8 mouse cellular contexts compared by ENCODE assay signal in genomic region chr10:80226416-80227165, GRCm38 (mm10). TPM values are rescaled to one million over a fixed set of nuclear protein-coding genes. Genes with fewer than 3 reads are reported as not detected.
DNase-seq lines count a peak whose midpoint lies in the region; ATAC-seq and TF ChIP-seq lines count a peak whose summit lies in the region.

TSS of gene Mum1 (plus strand) at chr10:80226434.

- peak in 1 of 2 experiments; percentile 29; a peak in 2 of 4 replicates for TF ChIP-seq CTCF in CH12.LX (conservative IDR thresholded peaks at IDR 0.05 in 1 of 2, IDR thresholded peaks at IDR 0.05 in 1 of 2; ENCODE audit: low read depth in 2 of 2, low read length in 2 of 2)
- peak; percentile 90 for TF ChIP-seq CTCF in liver, embryonic 14.5 days (IDR thresholded peaks at IDR 0.05; ENCODE audit: low read depth)
- TF ChIP-seq CTCF in testis, adult 2 months (IDR thresholded peaks at IDR 0.05; ENCODE audit: control insufficient read depth, insufficient read depth, insufficient replicate concordance, low read depth, low read length), result peak; percentile 49; the same call in 1 of the 2 replicates

- peak within 1 kb of the TSS; percentile 82 for H3K4me2 ChIP-seq in CH12.LX (ENCODE audit: insufficient read depth, low read depth, poor library complexity, severe bottlenecking)
- H3K4me2 ChIP-seq in heart, embryonic 15.5 days, result peak within 1 kb of the TSS; percentile 93
- peak within 1 kb of the TSS; percentile 97 for H3K4me2 ChIP-seq in liver, embryonic 14.5 days (ENCODE audit: low read depth)
- H3K4me2 ChIP-seq in neural tube, embryonic 11.5 days (ENCODE audit: low read depth), result peak within 1 kb of the TSS; percentile 95

- peak; percentile 100 for ATAC-seq in heart, embryonic 15.5 days (replicated peaks; ENCODE audit: insufficient number of reproducible peaks, insufficient read depth, low FRiP score, low read depth)
- ATAC-seq in liver, embryonic 14.5 days (ENCODE audit: insufficient read depth), result peak; percentile 99
- peak; percentile 97 for ATAC-seq in neural tube, embryonic 11.5 days (ENCODE audit: insufficient read depth, low FRiP score, low TSS enrichment)

- TF ChIP-seq POLR2A in CH12.LX (IDR thresholded peaks at IDR 0.05; ENCODE audit: low read depth, low read length), result peak; percentile 62
- peak; percentile 68 for TF ChIP-seq POLR2A in testis, adult 2 months (IDR thresholded peaks at IDR 0.05; ENCODE audit: control insufficient read depth, low read depth, low read length)

- under 1% methylated on average over 75 of the region's 75 CpGs for WGBS in forebrain, embryonic 10.5 days
- WGBS in heart, embryonic 15.5 days, result under 1% methylated on average over 57 of the region's 75 CpGs
- WGBS in liver, embryonic 14.5 days (ENCODE audit: insufficient replicate concordance), result under 1% methylated on average over 73 of the region's 75 CpGs
- under 1% methylated on average over 59 of the region's 75 CpGs for WGBS in neural tube, embryonic 11.5 days

- H3K27ac ChIP-seq in CH12.LX (ENCODE audit: insufficient read depth, low read depth), result no peak within 1 kb of the TSS
- peak within 1 kb of the TSS; percentile 99 for H3K27ac ChIP-seq in forebrain, embryonic 10.5 days
- peak within 1 kb of the TSS; percentile 93 for H3K27ac ChIP-seq in heart, embryonic 15.5 days
- peak within 1 kb of the TSS; percentile 43 for H3K27ac ChIP-seq in liver, embryonic 14.5 days
- H3K27ac ChIP-seq in neural tube, embryonic 11.5 days (ENCODE audit: low read depth, low read length), result peak within 1 kb of the TSS; percentile 87
- peak within 1 kb of the TSS; percentile 98 for H3K27ac ChIP-seq in testis, adult 2 months (ENCODE audit: control insufficient read depth, insufficient read depth, low read depth, low read length)

- dilution Hi-C loops in CH12.LX (cut with MboI; ENCODE audit: extremely low pct_ligation_motif_present, extremely low pct_unique_long_range_greater_than_20kb, low sequenced_read_pairs), result no loop called here

- TF ChIP-seq EP300 in CH12.LX (IDR thresholded peaks at IDR 0.05; ENCODE audit: low read length), result no peak
- TF ChIP-seq EP300 in liver, embryonic 14.5 days (IDR thresholded peaks at IDR 0.05; ENCODE audit: low read depth), result no peak

- peak within 1 kb of the TSS; percentile 75 for H3K9ac ChIP-seq in CH12.LX (ENCODE audit: insufficient read depth, low read depth)
- H3K9ac ChIP-seq in heart, embryonic 15.5 days, result peak within 1 kb of the TSS; percentile 97
- H3K9ac ChIP-seq in liver, embryonic 14.5 days (replicated peaks), result peak within 1 kb of the TSS; percentile 66
- H3K9ac ChIP-seq in neural tube, embryonic 11.5 days (ENCODE audit: low read length), result peak within 1 kb of the TSS; percentile 94

- H3K79me2 ChIP-seq in CH12.LX (replicated peaks; ENCODE audit: control insufficient read depth, extremely low read depth, insufficient read depth, poor library complexity, severe bottlenecking), result no peaks in the 10 kb centered on the region; the same call in 1 of the 2 replicates

- H3K4me3 ChIP-seq in CH12.LX (replicated peaks in 1 of 3; ENCODE audit: low read depth in 2 of 3, low read length in 2 of 3, poor library complexity in 1 of 3), result peak within 1 kb of the TSS; percentile 76 to 90 (median 84)
- H3K4me3 ChIP-seq in forebrain, embryonic 10.5 days, result peak within 1 kb of the TSS; percentile 94
- peak within 1 kb of the TSS; percentile 92 for H3K4me3 ChIP-seq in heart, embryonic 15.5 days
- H3K4me3 ChIP-seq in liver, embryonic 14.5 days (ENCODE audit: insufficient read depth in 1 of 2, low read depth in 2 of 2, low read length in 2 of 2), result peak within 1 kb of the TSS; percentile 69 to 75
- peak within 1 kb of the TSS; percentile 84 for H3K4me3 ChIP-seq in neural tube, embryonic 11.5 days (ENCODE audit: low read depth, low read length)
- peak within 1 kb of the TSS; percentile 98 for H3K4me3 ChIP-seq in testis, adult 2 months (ENCODE audit: control insufficient read depth, low read depth, low read length)

- H3K36me3 ChIP-seq in CH12.LX (replicated peaks in 1 of 2; ENCODE audit: control insufficient read depth in 1 of 2, insufficient read depth in 1 of 2, low read length in 1 of 2), result peaks cover 15 to 37% of the 10 kb centered on the region in 2 experiments
- H3K36me3 ChIP-seq in forebrain, embryonic 10.5 days (replicated peaks), result peaks cover 34% of the 10 kb centered on the region
- peaks cover 13% of the 10 kb centered on the region for H3K36me3 ChIP-seq in heart, embryonic 15.5 days
- peaks cover 10% of the 10 kb centered on the region; the same call in 1 of the 2 replicates for H3K36me3 ChIP-seq in liver, embryonic 14.5 days (replicated peaks; ENCODE audit: control insufficient read depth, insufficient read depth, low read depth)
- no peaks in the 10 kb centered on the region for H3K36me3 ChIP-seq in neural tube, embryonic 11.5 days (ENCODE audit: control insufficient read depth, insufficient read depth, low read length)
- peaks cover 6% of the 10 kb centered on the region for H3K36me3 ChIP-seq in testis, adult 2 months (ENCODE audit: control insufficient read depth, insufficient read depth, low read length)

- TF ChIP-seq RAD21 in CH12.LX (IDR thresholded peaks at IDR 0.05; ENCODE audit: low read depth, low read length), result no peak

- peaks cover 8% of the 10 kb centered on the region for H3K27me3 ChIP-seq in CH12.LX (replicated peaks)
- no peaks in the 10 kb centered on the region for H3K27me3 ChIP-seq in forebrain, embryonic 10.5 days (ENCODE audit: poor library complexity, severe bottlenecking)
- no peaks in the 10 kb centered on the region for H3K27me3 ChIP-seq in heart, embryonic 15.5 days
- no peaks in the 10 kb centered on the region for H3K27me3 ChIP-seq in liver, embryonic 14.5 days (ENCODE audit: control insufficient read depth, insufficient read depth, low read length)
- H3K27me3 ChIP-seq in neural tube, embryonic 11.5 days (ENCODE audit: control insufficient read depth, insufficient read depth, low read length), result no peaks in the 10 kb centered on the region
- no peaks in the 10 kb centered on the region for H3K27me3 ChIP-seq in testis, adult 2 months (ENCODE audit: control insufficient read depth, insufficient read depth, low read length)

- peaks cover 6 to 18% of the 10 kb centered on the region in 2 experiments for H3K4me1 ChIP-seq in CH12.LX (ENCODE audit: control insufficient read depth in 1 of 2, insufficient read depth in 2 of 2)
- peaks cover 58% of the 10 kb centered on the region for H3K4me1 ChIP-seq in forebrain, embryonic 10.5 days
- H3K4me1 ChIP-seq in heart, embryonic 15.5 days (replicated peaks), result peaks cover 23% of the 10 kb centered on the region
- H3K4me1 ChIP-seq in liver, embryonic 14.5 days (replicated peaks; ENCODE audit: control insufficient read depth in 2 of 2, insufficient read depth in 2 of 2, low read length in 1 of 2), result peaks cover 8 to 16% of the 10 kb centered on the region in 2 experiments
- H3K4me1 ChIP-seq in neural tube, embryonic 11.5 days (ENCODE audit: control insufficient read depth, insufficient read depth, low read length), result peaks cover 18% of the 10 kb centered on the region
- peaks cover 22% of the 10 kb centered on the region for H3K4me1 ChIP-seq in testis, adult 2 months (ENCODE audit: control insufficient read depth, insufficient read depth, low read length)

- no peaks in the 10 kb centered on the region for H3K9me3 ChIP-seq in CH12.LX (replicated peaks; ENCODE audit: low read length)
- H3K9me3 ChIP-seq in forebrain, embryonic 10.5 days, result no peaks in the 10 kb centered on the region
- no peaks in the 10 kb centered on the region for H3K9me3 ChIP-seq in heart, embryonic 15.5 days (replicated peaks)
- no peaks in the 10 kb centered on the region for H3K9me3 ChIP-seq in liver, embryonic 14.5 days (ENCODE audit: control insufficient read depth, low read length)
- no peaks in the 10 kb centered on the region for H3K9me3 ChIP-seq in neural tube, embryonic 11.5 days (ENCODE audit: control insufficient read depth, low read length)

- in situ Hi-C loops in CH12.LX (cut with MboI; ENCODE audit: low pct_ligation_motif_present, low pct_unique_long_range_greater_than_20kb, low sequenced_read_pairs), result no loop called here

- DNase-seq in CH12.LX (ENCODE audit: extremely low read depth), result peak; percentile 98
- DNase-seq in c-Kit-positive CD71-negative TER-119-negative erythroid progenitor cells, embryonic 14.5 days (ENCODE audit: low read depth), result peak; percentile 97
- DNase-seq in forebrain, embryonic 10.5 days (ENCODE audit: extremely low spot score, low spot score), result peak; percentile 99
- DNase-seq in kidney, postnatal 25 days, result peak; percentile 100
- DNase-seq in liver, embryonic 14.5 days (ENCODE audit: low read depth in 3 of 3, low spot score in 3 of 3), result peak; percentile 97
- DNase-seq in neural tube, embryonic 11.5 days (ENCODE audit: low spot score), result peak; percentile 100

TF ChIP-seq in CH12.LX, 34 proteins besides CTCF, POLR2A, EP300 and RAD21:
- TF ChIP-seq TCF12 (IDR thresholded peaks at IDR 0.05; ENCODE audit: low read depth, low read length) (0 out of 2 replicates have a peak, but pooled peaks have one; percentile 17), MAX (IDR thresholded peaks at IDR 0.05; ENCODE audit: low read length) (0 out of 2 replicates have a peak, but pooled peaks have one; percentile 51), BHLHE40 (IDR thresholded peaks at IDR 0.05; ENCODE audit: low read depth, low read length) (peak; percentile 55; the same call in 1 of the 2 replicates), NRF1 (IDR thresholded peaks at IDR 0.05; ENCODE audit: low read depth, low read length) (peak; percentile 51; the same call in 1 of the 2 replicates), MEF2A (IDR thresholded peaks at IDR 0.05; ENCODE audit: borderline replicate concordance, low read depth, low read length) (no peak), MXI1 (IDR thresholded peaks at IDR 0.05; ENCODE audit: low read depth, low read length) (peak; percentile 90), IRF4 (IDR thresholded peaks at IDR 0.05; ENCODE audit: low read depth, low read length) (no peak), MYC (IDR thresholded peaks at IDR 0.05; ENCODE audit: low read depth, low read length) (peak; percentile 28; the same call in 1 of the 2 replicates)

RNA-seq across cellular contexts. Expression of gene Mum1, which starts in this region (rescaled TPM):
- total RNA-seq in CH12.LX (2012; rRNA removed) (35.6 and 44.3 TPM in 2 replicates), CH12.LX (2014; rRNA removed) (24.1 and 25.1 TPM in 2 replicates)
- 22.9 and 24.1 TPM in 2 replicates for polyA plus RNA-seq in CH12.LX (2012; ENCODE audit: insufficient read length, low read depth)
- 89.4 and 98.3 TPM in 2 replicates for polyA plus RNA-seq in forebrain, embryonic 10.5 days (2016; fragmentation: Nextera tagmentation; extraction: Ambion mirVana)
- polyA plus RNA-seq in heart, embryonic 15.5 days (2015; fragmentation: Nextera tagmentation; extraction: Ambion mirVana), result 32.7 and 40.5 TPM in 2 replicates
- polyA plus RNA-seq in liver, embryonic 14.5 days (2012; rRNA removed), result 12.9 and 18.8 TPM in 2 replicates
- polyA plus RNA-seq in liver, embryonic 14.5 days (2014; fragmentation: Nextera tagmentation; extraction: Ambion mirVana), result 13.2 and 13.8 TPM in 2 replicates
- polyA plus RNA-seq in neural tube, embryonic 11.5 days (2014; fragmentation: Nextera tagmentation; extraction: Ambion mirVana), result 59.6 and 61.8 TPM in 2 replicates
- polyA plus RNA-seq in testis, adult 2 months (2012; rRNA removed), result 282 and 295 TPM in 2 replicates
